Mouse (Mus musculus): ENCODE data around the gene Galnt17. TPM values are rescaled to one million over a fixed set of nuclear protein-coding genes. Genes with fewer than 3 reads are reported as not detected.

Gene Galnt17
- polyA plus RNA-seq, 1 experiment from 2014 or later, result 1.5 TPM

DNA sequence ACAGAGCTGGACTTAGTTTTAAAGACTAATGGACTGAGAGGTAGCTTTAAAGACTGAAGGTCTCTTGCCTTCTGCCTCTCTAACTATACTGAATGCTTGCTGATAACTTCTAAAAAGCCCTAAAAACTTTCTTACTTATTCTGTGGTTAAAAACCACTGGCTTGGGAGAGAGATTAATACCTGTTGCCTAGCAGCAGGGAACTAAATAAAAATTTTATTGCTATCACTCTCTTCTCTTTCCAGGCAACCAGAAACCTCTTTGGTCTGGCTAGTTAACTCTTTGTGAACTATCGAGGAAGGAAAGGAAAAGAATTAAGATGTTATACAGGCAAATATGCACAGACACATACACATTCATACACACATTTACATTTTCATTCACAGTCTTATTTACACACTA is 377.3 kb downstream of the Galnt17 start:
- H3K36me3 ChIP-seq (ENCODE audit: control insufficient read depth, insufficient read depth, low read length), result no peaks in the 10 kb centered on the region
- WGBS, result 70% methylated on average over 1 of the region's 1 CpGs
- no peak overlapping the region for H3K9ac ChIP-seq (ENCODE audit: low read length)
- H3K4me3 ChIP-seq (ENCODE audit: low read depth, low read length), result no peak overlapping the region
- H3K27me3 ChIP-seq (ENCODE audit: control insufficient read depth, insufficient read depth, low read length), result no peaks in the 10 kb centered on the region
- ATAC-seq (ENCODE audit: insufficient read depth, low FRiP score, low TSS enrichment) (no peak), DNase-seq (ENCODE audit: low spot score) (no peak)
- H3K4me2 ChIP-seq (ENCODE audit: low read depth), result no peak overlapping the region
- no peak overlapping the region for H3K27ac ChIP-seq (ENCODE audit: low read depth, low read length)
- no peaks in the 10 kb centered on the region for H3K4me1 ChIP-seq (ENCODE audit: control insufficient read depth, insufficient read depth, low read length)
- no peaks in the 10 kb centered on the region for H3K9me3 ChIP-seq (ENCODE audit: control insufficient read depth, low read length)

- Histone ChIP-seq H3K4me2 (ENCODE audit: low read depth) (no peak overlapping the region), H3K9ac (ENCODE audit: low read length) (no peak overlapping the region), H3K27me3 (ENCODE audit: control insufficient read depth, insufficient read depth, low read length) (no peaks in the 10 kb centered on the region), H3K36me3 (ENCODE audit: control insufficient read depth, insufficient read depth, low read length) (no peaks in the 10 kb centered on the region), H3K4me3 (ENCODE audit: low read depth, low read length) (no peak overlapping the region), H3K4me1 (ENCODE audit: control insufficient read depth, insufficient read depth, low read length) (0 out of 2 replicates have a peak, but pooled peaks cover 2% of the 10 kb centered on the region), H3K9me3 (ENCODE audit: control insufficient read depth, low read length) (no peaks in the 10 kb centered on the region), H3K27ac (ENCODE audit: low read depth, low read length) (no peak overlapping the region)
- ATAC-seq (ENCODE audit: insufficient read depth, low FRiP score, low TSS enrichment) (no peak), DNase-seq (ENCODE audit: low spot score) (no peak)
- WGBS, result 87% methylated on average over 8 of the region's 8 CpGs
These were observed 380.5 kb downstream of the Galnt17 start for GRCm38 (mm10) chr5:130927794-130928149.

DNA sequence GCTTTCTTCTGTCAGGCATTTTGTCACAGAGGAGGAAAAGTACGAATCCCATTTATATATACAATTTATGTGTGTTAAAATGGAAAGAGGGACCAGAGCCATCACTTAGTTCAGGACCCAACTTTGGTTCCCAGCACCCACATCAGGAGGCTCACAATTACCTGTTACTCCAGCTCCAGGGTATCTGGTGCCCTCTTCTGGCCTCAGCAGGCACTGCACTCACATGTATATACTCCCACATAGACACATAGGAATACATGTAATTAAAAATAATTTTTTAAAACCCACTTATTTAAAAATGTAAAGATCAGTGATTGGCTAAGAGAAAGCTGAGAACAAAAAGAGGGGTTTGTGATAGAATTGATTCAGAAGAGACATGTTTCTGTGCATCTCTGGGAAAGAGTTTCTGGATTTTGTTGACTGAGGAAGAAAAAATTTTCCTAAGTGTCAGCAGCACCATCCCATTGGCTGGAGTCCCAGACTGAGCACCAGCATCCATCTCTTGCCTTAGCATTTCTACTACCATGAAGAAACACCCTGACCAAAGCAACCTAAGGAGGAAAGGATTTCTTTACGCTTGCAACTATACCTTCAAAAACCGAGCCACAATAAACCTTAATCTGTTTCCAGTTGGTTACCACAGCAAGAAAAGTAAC is 381.0 kb downstream of the Galnt17 start:
- Histone ChIP-seq H3K4me2 (ENCODE audit: low read depth) (no peak overlapping the region), H3K4me3 (ENCODE audit: low read depth, low read length) (no peak overlapping the region), H3K36me3 (ENCODE audit: control insufficient read depth, insufficient read depth, low read length) (no peaks in the 10 kb centered on the region), H3K9me3 (ENCODE audit: control insufficient read depth, low read length) (no peaks in the 10 kb centered on the region), H3K9ac (ENCODE audit: low read length) (no peak overlapping the region), H3K4me1 (ENCODE audit: control insufficient read depth, insufficient read depth, low read length) (0 out of 2 replicates have a peak, but pooled peaks cover 2% of the 10 kb centered on the region), H3K27me3 (ENCODE audit: control insufficient read depth, insufficient read depth, low read length) (no peaks in the 10 kb centered on the region), H3K27ac (ENCODE audit: low read depth, low read length) (no peak overlapping the region)
- no peak for ATAC-seq (ENCODE audit: insufficient read depth, low FRiP score, low TSS enrichment)
- WGBS, result 83% methylated on average over 3 of the region's 3 CpGs
- no peak for DNase-seq (ENCODE audit: low spot score)

DNA sequence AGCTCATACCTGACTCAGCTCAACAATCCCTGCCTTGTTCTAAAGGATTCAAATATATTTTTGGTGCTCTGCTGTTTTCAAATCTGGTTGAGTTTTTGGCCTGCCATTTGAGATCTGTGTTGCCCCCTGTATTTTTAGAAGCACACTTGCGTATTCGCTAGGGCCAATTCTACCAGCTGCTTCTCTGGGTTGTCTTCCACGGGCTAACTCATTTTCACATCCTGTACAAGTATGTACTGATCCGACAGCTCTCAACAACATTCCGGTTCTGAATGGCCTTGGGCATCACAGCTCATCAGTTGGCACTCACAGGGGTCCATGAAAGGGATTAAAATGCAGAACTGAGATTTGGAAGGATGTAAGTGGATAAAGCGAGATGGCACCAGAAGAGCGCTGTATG is 382.6 kb downstream of the Galnt17 start:
- H3K4me1 ChIP-seq (ENCODE audit: control insufficient read depth, insufficient read depth, low read length), result 0 out of 2 replicates have a peak, but pooled peaks cover 2% of the 10 kb centered on the region
- no peaks in the 10 kb centered on the region for H3K27me3 ChIP-seq (ENCODE audit: control insufficient read depth, insufficient read depth, low read length)
- ATAC-seq (ENCODE audit: insufficient read depth, low FRiP score, low TSS enrichment) (no peak), DNase-seq (ENCODE audit: low spot score) (no peak)
- H3K9me3 ChIP-seq (ENCODE audit: control insufficient read depth, low read length), result no peaks in the 10 kb centered on the region
- H3K4me3 ChIP-seq (ENCODE audit: low read depth, low read length), result no peak overlapping the region
- H3K27ac ChIP-seq (ENCODE audit: low read depth, low read length), result no peak overlapping the region
- 92% methylated on average over 7 of the region's 7 CpGs for WGBS
- no peaks in the 10 kb centered on the region for H3K36me3 ChIP-seq (ENCODE audit: control insufficient read depth, insufficient read depth, low read length)
- no peak overlapping the region for H3K4me2 ChIP-seq (ENCODE audit: low read depth)
- H3K9ac ChIP-seq (ENCODE audit: low read length), result no peak overlapping the region

GRCm38 (mm10) chr5:130924245-130924827 is 384.0 kb downstream of the Galnt17 start:
- 18% methylated on average over 2 of the region's 2 CpGs for WGBS
- H3K27ac ChIP-seq (ENCODE audit: low read depth, low read length), result no peak overlapping the region

GRCm38 (mm10) chr5:130919969-130920368 is 388.3 kb downstream of the Galnt17 start:
- ATAC-seq (ENCODE audit: insufficient read depth, low FRiP score, low TSS enrichment) (no peak), DNase-seq (ENCODE audit: low spot score) (no peak)
- H3K4me3 ChIP-seq (ENCODE audit: low read depth, low read length), result no peak overlapping the region
- no peaks in the 10 kb centered on the region for H3K9me3 ChIP-seq (ENCODE audit: control insufficient read depth, low read length)
- H3K27ac ChIP-seq (ENCODE audit: low read depth, low read length), result no peak overlapping the region
- H3K36me3 ChIP-seq (ENCODE audit: control insufficient read depth, insufficient read depth, low read length), result no peaks in the 10 kb centered on the region
- H3K4me1 ChIP-seq (ENCODE audit: control insufficient read depth, insufficient read depth, low read length), result 0 out of 2 replicates have a peak, but pooled peaks cover 2% of the 10 kb centered on the region
- 94% methylated on average over 7 of the region's 7 CpGs for WGBS
- no peaks in the 10 kb centered on the region for H3K27me3 ChIP-seq (ENCODE audit: control insufficient read depth, insufficient read depth, low read length)
- H3K9ac ChIP-seq (ENCODE audit: low read length), result no peak overlapping the region
- no peak overlapping the region for H3K4me2 ChIP-seq (ENCODE audit: low read depth)

More at GRCm38 (mm10) chr5:130924245-130924827, 384.0 kb downstream of the Galnt17 start:
- H3K27me3 ChIP-seq (ENCODE audit: control insufficient read depth, insufficient read depth, low read length), result no peaks in the 10 kb centered on the region
- H3K9ac ChIP-seq (ENCODE audit: low read length), result no peak overlapping the region
- ATAC-seq (ENCODE audit: insufficient read depth, low FRiP score, low TSS enrichment) (peak; percentile 91), DNase-seq (ENCODE audit: low spot score) (no peak)
- no peaks in the 10 kb centered on the region for H3K36me3 ChIP-seq (ENCODE audit: control insufficient read depth, insufficient read depth, low read length)
- H3K9me3 ChIP-seq (ENCODE audit: control insufficient read depth, low read length), result no peaks in the 10 kb centered on the region
- H3K4me2 ChIP-seq (ENCODE audit: low read depth), result no peak overlapping the region
- H3K4me1 ChIP-seq (ENCODE audit: control insufficient read depth, insufficient read depth, low read length), result 0 out of 2 replicates have a peak, but pooled peaks cover 2% of the 10 kb centered on the region
- no peak overlapping the region for H3K4me3 ChIP-seq (ENCODE audit: low read depth, low read length)

DNA sequence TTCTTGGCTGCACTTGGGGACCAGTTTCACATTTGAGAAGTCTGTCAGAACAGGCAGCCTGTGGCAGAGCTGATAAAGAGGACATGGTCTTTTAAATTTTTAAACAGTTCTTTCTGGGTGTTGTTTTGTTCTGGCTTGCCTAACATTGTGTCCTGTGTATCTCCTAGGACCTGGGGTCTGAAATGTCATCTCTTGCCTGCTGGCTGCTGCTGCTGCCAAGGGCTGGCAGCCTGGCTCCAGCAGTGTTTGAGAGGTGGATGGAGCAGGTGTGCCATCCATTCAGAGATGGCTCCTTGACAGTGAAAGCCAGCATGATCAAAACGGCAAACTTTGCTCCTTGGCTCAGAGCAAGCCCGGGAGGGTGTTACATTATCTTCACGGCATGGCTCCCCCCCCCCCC is 393.7 kb downstream of the Galnt17 start:
- no peak overlapping the region for H3K4me2 ChIP-seq (ENCODE audit: low read depth)
- no peak overlapping the region for H3K27ac ChIP-seq (ENCODE audit: low read depth, low read length)
- H3K27me3 ChIP-seq (ENCODE audit: control insufficient read depth, insufficient read depth, low read length), result no peaks in the 10 kb centered on the region
- H3K9ac ChIP-seq (ENCODE audit: low read length), result no peak overlapping the region
- H3K36me3 ChIP-seq (ENCODE audit: control insufficient read depth, insufficient read depth, low read length), result no peaks in the 10 kb centered on the region
- no peaks in the 10 kb centered on the region for H3K9me3 ChIP-seq (ENCODE audit: control insufficient read depth, low read length)
- H3K4me1 ChIP-seq (ENCODE audit: control insufficient read depth, insufficient read depth, low read length), result no peaks in the 10 kb centered on the region
- no peak for ATAC-seq (ENCODE audit: insufficient read depth, low FRiP score, low TSS enrichment)
- no peak for DNase-seq (ENCODE audit: low spot score)
- no peak overlapping the region for H3K4me3 ChIP-seq (ENCODE audit: low read depth, low read length)
- 85% methylated on average over 3 of the region's 3 CpGs for WGBS

- ATAC-seq (ENCODE audit: insufficient read depth, low FRiP score, low TSS enrichment) (no peak), DNase-seq (ENCODE audit: low spot score) (no peak)
- Histone ChIP-seq H3K9me3 (ENCODE audit: control insufficient read depth, low read length) (no peaks in the 10 kb centered on the region), H3K27me3 (ENCODE audit: control insufficient read depth, insufficient read depth, low read length) (no peaks in the 10 kb centered on the region), H3K4me3 (ENCODE audit: low read depth, low read length) (no peak overlapping the region), H3K4me2 (ENCODE audit: low read depth) (no peak overlapping the region), H3K9ac (ENCODE audit: low read length) (no peak overlapping the region), H3K36me3 (ENCODE audit: control insufficient read depth, insufficient read depth, low read length) (no peaks in the 10 kb centered on the region), H3K27ac (ENCODE audit: low read depth, low read length) (no peak overlapping the region), H3K4me1 (ENCODE audit: control insufficient read depth, insufficient read depth, low read length) (no peaks in the 10 kb centered on the region)
- 84% methylated on average over 2 of the region's 2 CpGs for WGBS
These were observed 396.7 kb downstream of the Galnt17 start for GRCm38 (mm10) chr5:130911551-130911950.

DNA sequence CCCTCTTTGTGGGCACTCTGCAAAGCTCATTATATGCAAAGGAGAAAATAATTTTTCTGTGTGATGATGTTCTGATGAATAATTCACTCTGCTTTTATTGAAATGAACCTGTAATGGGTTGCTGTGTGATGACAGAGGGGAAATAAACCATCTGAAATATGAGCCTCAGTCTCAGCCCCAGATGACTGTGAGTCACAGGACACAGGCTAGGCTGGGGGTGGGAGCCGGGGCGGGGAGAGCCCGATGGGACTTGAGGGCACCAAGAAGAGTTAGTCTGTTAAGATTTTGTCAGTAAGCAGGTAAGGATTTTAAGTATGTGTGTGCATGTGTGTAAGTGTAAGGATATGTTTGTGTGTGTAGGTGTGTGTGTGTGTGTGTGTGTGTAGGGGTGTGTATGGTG is 406.6 kb downstream of the Galnt17 start:
- no peak overlapping the region for H3K4me2 ChIP-seq (ENCODE audit: low read depth)
- H3K27me3 ChIP-seq (ENCODE audit: control insufficient read depth, insufficient read depth, low read length), result no peaks in the 10 kb centered on the region
- no peak overlapping the region for H3K4me3 ChIP-seq (ENCODE audit: low read depth, low read length)
- no peak for DNase-seq (ENCODE audit: low spot score)
- H3K9me3 ChIP-seq (ENCODE audit: control insufficient read depth, low read length), result no peaks in the 10 kb centered on the region
- H3K4me1 ChIP-seq (ENCODE audit: control insufficient read depth, insufficient read depth, low read length), result no peaks in the 10 kb centered on the region
- H3K9ac ChIP-seq (ENCODE audit: low read length), result no peak overlapping the region
- 84% methylated on average over 3 of the region's 3 CpGs for WGBS
- no peak overlapping the region for H3K27ac ChIP-seq (ENCODE audit: low read depth, low read length)
- H3K36me3 ChIP-seq (ENCODE audit: control insufficient read depth, insufficient read depth, low read length), result no peaks in the 10 kb centered on the region
- no peak for ATAC-seq (ENCODE audit: insufficient read depth, low FRiP score, low TSS enrichment)
